Mouse (Mus musculus) bone marrow, adult 2 months (tissue): ENCODE data around the gene Nup88.

ENCODE experiments used
- CTCF ChIP-seq: fragments of 200-500 bp; IDR thresholded peaks from 2 replicates; pipeline ENCODE4 v1.5.1; 2011; ENCODE audit warnings: low read length, control low read depth; ENCODE audit not compliant: control insufficient read depth, insufficient read depth
- POLR2A ChIP-seq: fragments of 200-500 bp; IDR thresholded peaks from 2 replicates; pipeline ENCODE4 v1.6.1; 2011; ENCODE audit warnings: low read depth, mild to moderate bottlenecking, control low read depth, low read length, borderline replicate concordance; ENCODE audit not compliant: control insufficient read depth

DNA sequence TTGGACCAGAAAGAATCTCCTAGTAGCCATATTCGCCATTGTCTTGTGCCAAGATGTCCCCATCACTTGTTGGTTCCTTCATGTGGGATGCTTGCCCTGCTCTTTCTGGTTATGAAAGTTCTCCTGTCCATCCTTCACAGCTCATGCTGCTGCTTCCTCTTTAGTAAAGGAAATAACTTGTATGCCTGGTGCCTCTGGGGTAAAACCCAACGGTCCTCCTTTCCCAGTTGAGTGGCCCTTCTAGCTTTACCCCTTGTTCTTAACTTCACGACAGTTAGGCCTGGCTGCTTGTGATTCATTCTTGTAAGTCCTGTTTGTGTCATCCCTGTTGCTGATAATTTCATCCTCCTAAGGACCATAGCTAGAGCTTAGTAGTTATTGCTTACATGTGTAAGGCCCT is 58.5 kb downstream of the Nup88 start:
- no peak for TF ChIP-seq POLR2A
- TF ChIP-seq CTCF: no peak
